Mouse (Mus musculus): ENCODE results near the gene Ly86. TPM values are rescaled to one million over a fixed set of nuclear protein-coding genes. Genes with fewer than 3 reads are reported as not detected.

The Ly86 gene
- total RNA-seq, 2 experiments from 2014 or later = 6.9 to 8.2 TPM

GRCm38 (mm10) chr13:37353016-37353415 is 8.0 kb downstream of the Ly86 start:
- DNase-seq (ENCODE audit: low spot score in 2 of 2) = no peak

- no peak for DNase-seq (ENCODE audit: low spot score in 2 of 2)
These were observed 8.9 kb downstream of the Ly86 start for GRCm38 (mm10) chr13:37353868-37354267.

- no peak for DNase-seq (ENCODE audit: low spot score in 2 of 2)
These were observed 9.4 kb downstream of the Ly86 start for GRCm38 (mm10) chr13:37354432-37354831.

GRCm38 (mm10) chr13:37355642-37356331 is 10.8 kb downstream of the Ly86 start:
- no peak for DNase-seq (ENCODE audit: low spot score in 2 of 2)

- DNase-seq (ENCODE audit: low spot score in 2 of 2) = no peak
These were observed 11.5 kb downstream of the Ly86 start for GRCm38 (mm10) chr13:37356549-37356948.

GRCm38 (mm10) chr13:37358112-37358511 is 13.1 kb downstream of the Ly86 start:
- DNase-seq (ENCODE audit: low spot score in 2 of 2) = no peak

- DNase-seq (ENCODE audit: low spot score in 2 of 2) = no peak
These were observed 16.2 kb downstream of the Ly86 start for GRCm38 (mm10) chr13:37361249-37361648.

GRCm38 (mm10) chr13:37364351-37364750 is 19.3 kb downstream of the Ly86 start:
- no peak for DNase-seq (ENCODE audit: low spot score in 2 of 2)

- DNase-seq (ENCODE audit: low spot score in 2 of 2) = peak in 1 of 2 experiments; percentile 27
These were observed 31.4 kb downstream of the Ly86 start for GRCm38 (mm10) chr13:37376411-37376810.

GRCm38 (mm10) chr13:37388222-37389202 is 43.5 kb downstream of the Ly86 start:
- peak; percentile 69 to 71 for DNase-seq (ENCODE audit: low spot score in 2 of 2)

GRCm38 (mm10) chr13:37389296-37389695 is 44.3 kb downstream of the Ly86 start:
- DNase-seq (ENCODE audit: low spot score in 2 of 2) = peak in 1 of 2 experiments; percentile 22

- DNase-seq (ENCODE audit: low spot score in 2 of 2) = no peak
These were observed 53.8 kb downstream of the Ly86 start for GRCm38 (mm10) chr13:37398791-37399190.

GRCm38 (mm10) chr13:37399340-37399739 is 54.3 kb downstream of the Ly86 start:
- no peak for DNase-seq (ENCODE audit: low spot score in 2 of 2)

GRCm38 (mm10) chr13:37402421-37402820 is 57.4 kb downstream of the Ly86 start:
- no peak for DNase-seq (ENCODE audit: low spot score in 2 of 2)

GRCm38 (mm10) chr13:37403708-37404107 is 58.7 kb downstream of the Ly86 start:
- no peak for DNase-seq (ENCODE audit: low spot score in 2 of 2)

- DNase-seq (ENCODE audit: low spot score in 2 of 2) = no peak
These were observed 70.7 kb downstream of the Ly86 start for GRCm38 (mm10) chr13:37415696-37416095.

- DNase-seq (ENCODE audit: low spot score in 2 of 2) = no peak
These were observed 78.4 kb downstream of the Ly86 start for GRCm38 (mm10) chr13:37423416-37423815.

GRCm38 (mm10) chr13:37424904-37425303 is 79.9 kb downstream of the Ly86 start:
- DNase-seq (ENCODE audit: low spot score in 2 of 2) = peak in 1 of 2 experiments; percentile 6

GRCm38 (mm10) chr13:37425406-37425805 is 80.4 kb downstream of the Ly86 start:
- peak in 1 of 2 experiments; percentile 1 for DNase-seq (ENCODE audit: low spot score in 2 of 2)

- DNase-seq (ENCODE audit: low spot score in 2 of 2) = peak in 1 of 2 experiments; percentile 1
These were observed 81.7 kb downstream of the Ly86 start for GRCm38 (mm10) chr13:37426578-37427336.

GRCm38 (mm10) chr13:37428496-37428895 is 83.5 kb downstream of the Ly86 start:
- no peak for DNase-seq (ENCODE audit: low spot score in 2 of 2)
